Mouse (Mus musculus) cerebellum, postnatal 10 days (tissue): ENCODE data around the gene Optc.
A peak's percentile ranks its signal among the peaks of the same experiment; 100 is the strongest.

ENCODE experiments used
- DNase-seq, 2 experiments: peaks; one replicate each; pipeline ENCODE4 v3.0.0; 2021; ENCODE audit warnings: mixed read lengths in 2 of 2

Gene Optc

GRCm38 (mm10) chr1:133917456-133918087, 9.8 kb upstream of the Optc start:
- peak in 1 of 2 experiments; percentile 5 for DNase-seq

- peak; percentile 62 to 74 for DNase-seq
Observed at GRCm38 (mm10) chr1:133915723-133916355, 8.0 kb upstream of the Optc start.

- DNase-seq = no peak
Observed at GRCm38 (mm10) chr1:133915115-133915514, 7.3 kb upstream of the Optc start.

- DNase-seq = peak in 1 of 2 experiments; percentile 6
Observed at GRCm38 (mm10) chr1:133913018-133913417, 5.2 kb upstream of the Optc start.

GRCm38 (mm10) chr1:133911456-133911855, 3.7 kb upstream of the Optc start:
- peak; percentile 81 to 85 for DNase-seq

GRCm38 (mm10) chr1:133911008-133911407, 3.2 kb upstream of the Optc start:
- DNase-seq = peak in 1 of 2 experiments; percentile 41

- DNase-seq = no peak
Observed at GRCm38 (mm10) chr1:133910108-133910507, 2.3 kb upstream of the Optc start.

- DNase-seq = peak; percentile 64 to 68
Observed at GRCm38 (mm10) chr1:133908659-133909575, 1.1 kb upstream of the Optc start.

GRCm38 (mm10) chr1:133906420-133906819, 1.4 kb downstream of the Optc start:
- no peak for DNase-seq

- DNase-seq = peak; percentile 79 to 89
Observed at GRCm38 (mm10) chr1:133900825-133901224, 7.0 kb downstream of the Optc start.

GRCm38 (mm10) chr1:133899043-133899542, 8.7 kb downstream of the Optc start:
- no peak for DNase-seq

- DNase-seq = no peak
Observed at GRCm38 (mm10) chr1:133897293-133897692, 10.5 kb downstream of the Optc start.

GRCm38 (mm10) chr1:133891489-133891888, 16.3 kb downstream of the Optc start:
- peak in 1 of 2 experiments; percentile 44 for DNase-seq

GRCm38 (mm10) chr1:133889949-133890598, 17.7 kb downstream of the Optc start:
- peak; percentile 40 to 43 for DNase-seq

- no peak for DNase-seq
Observed at GRCm38 (mm10) chr1:133887538-133888250, 20.1 kb downstream of the Optc start.

- peak; percentile 72 to 76 for DNase-seq
Observed at GRCm38 (mm10) chr1:133887044-133887443, 20.8 kb downstream of the Optc start.

GRCm38 (mm10) chr1:133886431-133886830, 21.4 kb downstream of the Optc start:
- peak in 1 of 2 experiments; percentile 20 for DNase-seq

GRCm38 (mm10) chr1:133885811-133886210, 22.0 kb downstream of the Optc start:
- no peak for DNase-seq

GRCm38 (mm10) chr1:133884746-133885145, 23.1 kb downstream of the Optc start:
- no peak for DNase-seq

- no peak for DNase-seq
Observed at GRCm38 (mm10) chr1:133884090-133884489, 23.7 kb downstream of the Optc start.

- DNase-seq = peak in 1 of 2 experiments; percentile 33
Observed at GRCm38 (mm10) chr1:133882283-133883217, 25.2 kb downstream of the Optc start.
